Mouse (Mus musculus) thymus, postnatal 25 days (tissue): ENCODE data around the gene Tgfbr1.
"Not testable (repeated sequence)": the region's sequence is repeated elsewhere in the genome, so short reads cannot be mapped to it uniquely, and the experiment has no call there.

Source experiments
- DNase-seq: peaks from one replicate; pipeline ENCODE4 v3.0.0; 2022

Tgfbr1 gene

DNA sequence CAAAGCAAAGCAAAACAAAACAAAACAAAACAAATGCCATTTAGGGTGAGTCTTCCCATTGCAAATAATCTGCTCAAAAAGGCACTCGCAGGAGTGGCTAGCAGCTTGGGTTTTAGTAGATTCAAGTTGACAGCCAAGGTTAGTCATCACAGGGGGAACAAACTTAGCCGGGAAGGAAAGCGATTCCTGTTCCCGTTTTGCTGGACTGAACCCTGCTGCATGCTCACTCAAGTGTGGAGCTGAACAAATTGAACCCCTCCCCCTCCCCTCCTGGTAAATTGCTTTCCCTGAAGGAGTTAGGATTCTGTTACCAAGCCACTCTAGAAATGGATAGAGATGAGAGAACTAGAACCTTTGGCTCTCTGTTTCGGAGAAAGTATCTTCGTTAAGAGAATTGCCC is 3.3 kb upstream of the Tgfbr1 start:
- DNase-seq: no peak

DNA sequence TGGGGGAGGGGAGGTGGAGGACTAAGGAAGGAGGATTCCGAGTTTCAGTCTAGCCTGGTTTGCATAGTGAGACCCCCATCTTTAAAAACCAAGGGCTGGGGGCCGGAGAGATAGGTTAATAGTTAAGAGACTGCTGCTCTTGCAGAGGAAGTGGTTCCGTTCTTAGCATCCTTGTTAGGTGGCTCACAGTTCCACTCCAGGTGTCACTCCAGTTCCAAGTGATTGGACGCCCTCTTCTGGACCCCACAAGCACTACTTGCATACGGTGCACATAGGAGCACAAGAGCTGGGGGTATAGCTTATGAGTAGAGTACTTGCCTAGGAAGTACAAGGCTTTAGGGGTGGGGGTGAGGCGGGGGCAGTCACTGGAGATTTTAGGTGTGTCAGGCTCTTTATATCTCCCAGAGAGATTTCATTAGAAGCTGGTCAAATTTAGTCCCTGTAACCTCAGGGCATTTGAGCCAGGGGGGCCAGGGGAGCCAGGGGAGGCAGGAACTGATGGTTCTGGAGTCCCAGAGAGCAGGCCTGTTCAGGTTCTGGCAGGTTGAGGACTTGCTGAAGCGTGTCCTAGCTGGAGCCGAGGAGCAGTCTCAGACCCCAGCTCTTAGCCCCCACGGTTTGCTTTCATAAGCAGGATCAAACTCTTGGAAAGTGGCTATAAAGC is 1.5 kb upstream of the Tgfbr1 start:
- peak; percentile 87 for DNase-seq

DNA sequence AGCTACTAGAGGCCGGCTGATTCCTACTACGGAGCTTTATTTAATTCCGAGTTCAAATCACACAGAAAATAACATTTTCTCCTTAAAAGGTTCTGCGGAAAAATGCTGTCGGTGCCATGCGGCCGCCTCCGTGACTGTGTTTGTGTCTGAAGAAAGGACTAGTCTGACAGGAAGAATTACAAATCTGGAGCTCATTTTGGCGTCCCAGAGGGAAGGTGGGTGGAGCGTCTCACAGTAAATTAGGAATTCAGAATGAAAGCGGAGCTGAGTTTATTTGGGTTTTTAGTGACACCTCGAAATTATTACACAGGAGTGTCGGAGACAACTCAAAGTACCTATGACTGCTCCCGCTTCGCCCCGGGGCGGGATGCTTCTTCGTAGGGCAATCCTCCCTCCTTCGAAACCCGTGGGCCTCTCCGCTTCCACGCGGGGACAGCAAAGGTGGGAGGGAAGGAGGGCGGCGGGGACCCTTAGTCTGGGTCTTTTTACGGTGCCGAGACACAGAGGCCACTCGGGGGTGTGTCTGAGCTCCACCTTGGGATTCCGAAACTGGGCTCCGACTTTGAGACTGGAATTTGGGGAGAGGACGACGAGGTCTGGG is 861 bp upstream of the Tgfbr1 start:
- DNase-seq: peak; percentile 67

DNA sequence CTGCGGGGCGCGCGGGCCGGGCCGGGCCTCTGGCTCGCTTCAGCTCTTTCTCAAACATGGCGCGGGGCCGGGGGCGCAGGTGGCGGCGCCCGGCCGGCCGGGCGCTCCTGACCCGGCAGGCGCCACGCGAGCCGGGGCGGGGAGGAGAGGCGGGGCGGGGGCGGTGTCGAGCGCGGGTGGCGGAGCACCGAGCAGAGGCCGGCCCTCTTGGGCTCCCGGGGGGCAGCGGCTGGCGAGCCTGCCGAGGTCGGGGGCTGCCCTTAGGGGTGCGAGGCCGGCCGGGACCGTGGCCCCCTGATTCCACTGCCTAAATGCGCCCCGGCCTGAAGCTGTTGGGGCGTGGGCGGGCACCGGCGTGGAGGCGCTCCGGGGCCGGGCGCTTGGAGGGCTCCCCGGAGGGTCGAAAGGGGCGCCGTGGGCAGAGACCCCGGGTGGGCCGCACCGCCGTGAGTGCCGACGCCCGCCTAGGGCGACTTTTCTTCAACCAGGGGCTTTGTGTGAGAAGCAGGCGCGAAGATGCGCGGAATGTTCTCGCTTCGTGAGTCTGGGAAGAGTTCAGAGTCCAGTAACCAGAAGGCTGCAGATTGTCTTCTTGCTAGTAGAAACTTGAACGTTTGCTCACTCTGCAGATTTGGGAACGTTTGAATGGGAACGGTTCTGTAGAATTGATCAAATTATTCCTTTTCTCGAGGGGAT is 542 bp downstream of the Tgfbr1 start:
- peak; percentile 53 for DNase-seq

DNA sequence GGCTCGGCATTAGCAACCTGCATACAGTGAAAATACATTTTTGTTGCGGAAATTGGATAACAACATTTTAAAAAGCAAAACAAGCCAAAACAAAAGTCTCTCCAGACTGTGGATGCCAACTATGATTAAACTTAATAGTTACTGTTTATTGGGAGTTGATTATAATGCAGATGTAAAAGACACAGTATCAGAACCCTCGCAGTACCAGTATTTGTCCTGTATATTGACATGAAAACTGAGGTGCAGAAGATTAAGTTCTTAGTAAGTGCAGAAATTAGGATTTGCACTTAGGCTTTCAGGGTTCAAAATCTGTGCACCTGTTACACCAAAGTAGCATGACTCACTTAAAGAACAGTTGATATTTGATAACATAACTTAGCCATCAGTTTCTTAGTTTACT is 1.3 kb downstream of the Tgfbr1 start:
- DNase-seq: no peak

DNA sequence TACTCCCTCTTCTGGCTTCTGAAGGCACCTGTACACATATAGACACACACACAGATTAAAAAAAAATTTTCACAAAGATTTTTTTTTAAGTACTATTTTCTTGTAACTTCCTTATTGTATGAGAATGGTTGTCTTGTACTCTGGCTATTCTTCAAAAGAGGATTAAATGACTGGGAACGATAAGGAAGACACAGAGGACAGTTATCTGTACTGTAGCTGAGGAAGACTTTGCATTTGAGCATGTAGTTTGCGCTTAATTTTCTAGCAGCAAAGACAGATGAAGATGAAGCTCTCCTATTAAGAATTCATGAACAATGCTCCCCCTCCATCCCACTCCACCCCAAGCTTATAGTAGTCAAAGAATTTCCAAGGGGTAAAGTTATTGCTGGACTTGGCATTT is 9.6 kb downstream of the Tgfbr1 start:
- no peak for DNase-seq

DNA sequence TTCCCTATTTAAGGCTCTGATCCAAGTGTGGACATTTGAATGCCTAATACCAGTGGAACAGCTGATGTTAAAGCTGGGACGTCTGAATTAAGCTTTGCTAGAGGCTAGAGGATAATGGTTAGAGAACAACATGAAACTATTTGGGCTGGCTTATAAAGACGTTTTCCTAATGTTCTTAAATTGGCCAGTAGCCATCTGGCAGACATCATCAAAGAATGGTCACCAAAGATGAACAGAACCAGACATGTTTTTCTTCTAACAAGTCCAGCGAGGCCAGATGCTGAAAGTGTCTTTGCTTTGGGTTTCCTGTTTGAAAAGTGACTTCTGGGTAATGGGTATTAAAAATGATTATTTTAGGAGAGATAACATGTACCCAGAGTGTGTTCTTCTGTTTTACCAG is 10.1 kb downstream of the Tgfbr1 start:
- no peak for DNase-seq

DNA sequence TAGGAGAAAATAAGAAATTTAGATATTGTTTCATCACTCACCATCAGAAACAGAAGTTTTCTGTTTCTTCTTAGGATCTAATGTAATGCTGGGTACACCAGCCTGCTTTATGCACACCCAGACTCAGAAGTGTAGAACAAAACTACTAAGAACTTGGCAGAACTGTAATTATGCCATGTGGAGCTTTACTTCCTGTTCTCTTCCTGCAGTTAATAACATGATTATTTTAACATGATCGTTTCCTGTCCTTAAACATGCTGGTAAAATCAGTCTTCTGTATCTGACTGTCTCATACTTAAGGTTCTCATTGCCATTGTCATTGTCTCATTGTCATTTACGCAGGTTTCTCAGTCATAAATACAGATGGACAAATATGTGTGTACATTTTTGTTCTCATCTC is 15.7 kb downstream of the Tgfbr1 start:
- DNase-seq: no peak

DNA sequence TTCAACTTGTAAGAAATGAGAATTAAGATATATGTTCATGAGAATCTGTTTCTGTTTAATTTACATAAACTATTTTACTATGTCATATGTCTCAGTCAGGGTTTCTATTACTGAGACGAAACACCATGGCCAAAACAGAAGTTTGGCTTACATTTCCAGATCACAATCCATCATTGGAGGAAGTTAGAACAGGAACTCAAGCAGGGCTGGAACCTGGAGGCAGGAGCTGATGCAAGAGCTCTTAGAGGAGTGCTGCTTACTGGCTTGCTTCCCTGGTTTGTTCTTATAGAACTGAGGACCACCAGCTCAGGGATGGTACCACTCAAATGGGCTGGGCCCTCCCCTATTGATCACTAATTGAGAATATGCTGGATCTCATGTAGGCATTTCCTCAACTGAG is 25.7 kb downstream of the Tgfbr1 start:
- no peak for DNase-seq

DNA sequence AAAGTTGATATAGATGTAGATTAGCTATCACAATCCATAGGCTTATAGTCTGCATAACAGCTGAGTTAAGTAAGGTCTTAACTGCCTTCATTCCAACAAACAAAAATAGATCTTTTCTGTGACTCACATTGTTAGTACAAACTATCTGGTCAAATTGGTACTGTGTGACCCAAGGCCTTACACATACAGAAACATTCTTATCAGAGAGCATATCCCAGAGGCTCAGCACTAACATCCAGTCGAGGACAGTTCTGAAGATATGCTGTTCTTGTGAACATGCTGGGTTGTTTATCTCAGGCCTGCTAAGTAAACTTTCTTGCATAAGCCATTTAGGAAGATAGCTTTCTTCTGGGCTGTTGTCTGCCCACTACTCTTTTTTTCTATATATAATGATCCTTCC is 29.4 kb downstream of the Tgfbr1 start:
- DNase-seq: no peak

DNA sequence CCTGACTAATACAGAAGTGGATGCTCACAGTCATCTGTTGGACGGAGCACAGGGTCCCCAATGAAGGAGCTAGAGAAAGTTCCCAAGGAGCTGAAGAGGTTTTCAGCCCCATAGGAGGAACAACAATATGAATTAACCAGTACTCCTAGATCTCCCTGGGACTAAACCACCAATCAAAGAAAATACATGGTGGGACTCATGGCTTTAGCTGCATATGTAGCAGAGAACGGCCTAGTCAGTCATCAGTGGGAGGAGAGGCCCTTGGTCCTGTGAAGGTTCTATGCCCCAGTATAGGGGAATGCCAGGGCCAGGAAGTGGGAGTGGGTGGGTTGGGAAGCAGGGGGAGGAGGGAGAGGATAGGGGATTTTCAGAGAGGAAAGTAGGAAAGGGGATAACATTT is 38.9 kb downstream of the Tgfbr1 start:
- not testable (repeated sequence) for DNase-seq

DNA sequence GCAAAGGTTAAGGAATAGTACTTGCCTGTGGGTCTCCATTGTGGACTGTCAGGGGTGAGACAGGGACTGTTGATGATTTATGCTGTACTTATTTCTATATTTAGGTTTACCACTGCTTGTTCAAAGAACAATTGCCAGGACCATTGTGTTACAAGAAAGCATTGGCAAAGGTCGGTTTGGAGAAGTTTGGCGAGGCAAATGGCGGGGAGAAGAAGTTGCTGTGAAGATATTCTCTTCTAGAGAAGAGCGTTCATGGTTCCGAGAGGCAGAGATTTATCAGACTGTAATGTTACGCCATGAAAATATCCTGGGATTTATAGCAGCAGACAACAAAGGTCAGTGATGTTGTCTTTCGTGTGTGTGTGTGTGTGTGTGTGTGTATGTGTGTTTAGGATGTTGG is 43.2 kb downstream of the Tgfbr1 start:
- DNase-seq: no peak

DNA sequence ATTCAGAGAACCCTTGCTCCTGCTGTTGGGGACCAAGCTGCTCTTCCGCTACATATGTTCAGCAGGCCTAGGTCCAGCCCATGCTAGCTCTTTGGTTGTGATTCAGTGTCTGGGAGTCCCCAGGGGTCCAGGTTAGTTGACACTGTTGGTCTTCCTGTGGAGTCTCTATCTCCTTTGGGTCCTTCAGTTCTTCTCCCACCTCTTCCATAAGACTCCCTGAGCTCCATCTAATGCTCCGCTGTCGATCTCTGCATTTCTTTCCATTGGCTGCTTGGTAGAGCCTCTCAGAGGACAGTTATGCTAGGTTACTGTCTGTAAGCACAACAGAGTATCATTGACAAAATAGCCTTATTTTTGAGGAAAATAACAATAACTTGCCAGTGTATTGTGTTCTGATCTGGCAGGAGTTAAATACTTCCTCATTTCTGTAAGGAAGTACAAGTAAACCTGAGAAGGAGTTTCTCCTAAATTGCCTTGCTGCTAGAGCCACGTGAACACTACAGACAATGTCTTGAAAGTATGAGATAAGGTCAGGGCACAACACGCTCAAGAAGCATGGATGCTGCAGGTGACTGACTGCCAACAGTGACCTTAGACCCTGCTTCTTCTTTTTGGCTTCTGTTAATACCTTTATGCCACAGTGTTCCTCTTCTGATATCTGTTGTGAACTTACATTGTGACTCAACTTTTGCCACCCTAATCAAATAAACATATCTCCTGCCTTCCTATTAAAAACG is 45.1 kb downstream of the Tgfbr1 start:
- no peak for DNase-seq

DNA sequence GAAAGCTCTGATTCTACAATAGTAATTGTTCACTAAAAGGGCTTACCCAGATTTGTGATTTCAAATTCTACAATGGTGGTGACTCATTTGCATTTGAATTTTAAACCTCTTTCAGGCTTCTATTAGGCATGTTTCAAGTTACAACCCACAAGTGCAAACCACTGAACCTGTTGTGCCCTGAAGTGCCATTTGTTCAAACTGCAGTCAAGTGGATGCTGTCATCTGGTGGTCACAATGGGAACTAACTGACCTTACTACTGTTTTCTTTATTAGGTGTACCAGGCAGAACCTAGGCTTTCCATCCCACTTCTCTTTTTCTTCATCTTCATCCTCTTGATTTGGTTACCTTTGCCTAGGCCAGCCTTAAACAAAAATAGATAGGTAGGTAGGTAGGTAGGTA is 46.8 kb downstream of the Tgfbr1 start:
- DNase-seq: peak; percentile 22

DNA sequence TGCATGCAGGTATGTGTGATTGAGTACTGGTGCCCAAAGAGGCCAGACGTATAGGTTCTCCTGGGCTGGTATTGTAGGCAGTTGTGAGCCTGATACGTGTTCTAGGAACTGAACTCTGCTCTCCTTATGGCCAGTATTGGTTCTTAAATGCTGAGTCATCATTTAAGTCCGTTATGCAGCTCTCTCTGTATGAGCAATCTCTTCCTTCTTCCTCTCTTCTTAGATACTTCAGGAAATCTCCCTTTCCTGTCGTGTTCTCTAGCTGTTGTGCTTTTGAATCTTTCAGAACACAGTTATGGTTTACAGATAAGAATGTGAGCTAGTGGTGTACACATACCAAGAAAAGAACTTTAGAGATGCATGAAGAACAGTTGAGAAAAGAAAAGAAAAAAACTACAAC is 47.3 kb downstream of the Tgfbr1 start:
- no peak for DNase-seq

DNA sequence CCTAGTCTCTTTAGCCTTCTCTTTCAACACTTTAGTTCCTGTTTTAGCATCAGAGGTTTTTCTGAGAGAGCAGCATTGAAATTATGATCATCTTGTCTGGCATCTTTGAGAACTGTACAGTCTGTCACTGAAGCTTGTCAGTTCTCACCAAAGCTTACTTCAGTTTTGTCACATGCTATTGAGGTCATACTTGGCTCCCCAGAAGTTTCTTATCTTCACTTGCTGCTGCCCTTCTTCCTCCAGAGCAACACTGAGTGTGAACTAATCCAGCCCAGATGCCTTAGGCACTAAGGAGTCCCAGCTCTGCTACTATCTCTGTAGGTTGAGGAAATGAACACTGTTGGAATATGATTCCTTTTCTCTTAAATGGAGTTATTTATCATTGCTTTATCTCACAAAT is 49.2 kb downstream of the Tgfbr1 start:
- DNase-seq: no peak

DNA sequence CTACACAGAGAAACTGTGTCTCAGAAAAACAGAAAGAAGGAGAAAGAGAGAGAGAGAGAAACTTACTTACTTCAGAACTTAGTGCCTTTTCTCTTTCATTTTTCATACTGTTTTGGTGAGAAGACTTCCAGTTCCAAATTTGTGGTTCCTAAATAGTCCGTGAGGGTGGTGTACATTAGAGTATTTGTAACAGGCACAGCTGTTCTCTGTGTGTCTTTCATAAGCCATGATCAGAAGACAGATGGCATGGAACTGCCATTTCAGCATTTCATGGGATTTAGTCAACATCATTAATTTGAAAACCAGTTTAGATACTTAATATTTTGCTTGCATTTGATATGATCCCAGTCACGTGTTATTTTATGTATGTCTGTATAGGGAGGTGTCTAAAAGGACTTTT is 51.5 kb downstream of the Tgfbr1 start:
- DNase-seq: no peak

DNA sequence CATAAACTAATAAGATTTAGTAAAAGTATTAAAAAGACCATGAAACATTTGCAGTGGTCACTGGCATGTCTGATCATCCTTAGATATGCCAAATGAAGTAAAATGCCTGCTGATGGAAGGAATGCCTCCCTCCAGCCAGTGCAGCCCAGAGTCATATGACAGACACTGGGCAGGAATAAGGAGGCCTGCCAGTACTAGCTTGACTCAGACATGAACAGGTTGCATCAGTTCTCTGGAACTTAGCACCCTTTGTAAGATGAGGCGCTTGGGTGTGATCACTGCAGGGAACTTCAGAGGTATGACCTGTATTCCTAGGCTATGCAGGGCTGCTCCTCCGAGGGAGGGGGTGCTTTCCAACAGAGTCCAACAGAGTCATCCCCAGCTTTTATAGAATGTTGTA is 54.1 kb downstream of the Tgfbr1 start:
- DNase-seq: no peak

DNA sequence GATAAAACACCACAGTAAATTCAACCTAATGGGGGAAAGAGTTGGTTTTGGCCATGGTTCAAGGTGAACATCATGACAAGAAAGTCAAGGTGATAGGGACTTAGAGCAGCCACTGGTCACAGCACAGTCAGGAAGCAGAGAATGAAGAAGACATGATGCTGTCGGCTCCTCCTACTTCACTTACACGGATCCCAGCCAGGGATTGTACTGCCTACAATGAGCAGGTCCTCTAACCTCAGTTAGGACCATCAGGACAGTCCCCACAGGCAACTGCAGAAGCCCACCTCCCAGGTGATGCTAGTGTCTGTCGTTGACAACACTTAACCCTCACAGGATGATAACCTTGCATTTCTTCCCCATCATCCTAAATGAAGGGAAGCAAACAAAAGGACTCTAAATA is 64.8 kb downstream of the Tgfbr1 start:
- no peak for DNase-seq

DNA sequence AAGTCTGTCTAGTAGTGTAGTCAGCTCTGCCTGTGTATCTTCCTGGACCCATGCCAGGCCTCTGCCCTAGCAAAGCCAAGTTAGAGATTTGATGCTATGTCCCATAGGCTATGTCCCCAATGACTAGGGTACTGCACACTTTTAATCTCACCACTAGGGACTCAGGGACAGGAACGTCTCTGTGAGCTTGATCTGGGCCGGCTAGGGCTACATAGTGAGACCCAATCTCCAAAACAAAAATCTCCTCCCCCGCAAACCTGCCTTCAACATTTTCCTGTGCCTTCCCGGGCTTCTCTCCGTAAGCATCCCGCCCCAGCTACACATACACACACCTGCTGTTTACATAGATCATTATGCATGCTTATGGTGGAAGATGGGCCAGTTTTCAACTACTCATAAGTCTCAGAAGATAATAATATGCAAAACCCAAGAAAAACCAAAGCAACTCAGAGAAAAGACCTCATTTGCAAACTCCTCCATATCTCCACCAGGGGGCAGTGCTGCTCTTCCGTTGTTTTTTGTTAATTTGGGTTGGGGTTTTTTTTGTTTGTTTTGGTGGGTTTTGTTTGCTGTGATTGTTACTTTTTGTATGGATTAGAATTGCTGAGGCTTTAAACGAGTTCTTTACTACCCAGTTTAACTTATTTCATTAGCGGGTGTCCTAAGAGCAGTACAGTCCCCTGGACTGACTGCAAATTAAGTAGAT is 66.4 kb downstream of the Tgfbr1 start:
- DNase-seq: no peak

DNA sequence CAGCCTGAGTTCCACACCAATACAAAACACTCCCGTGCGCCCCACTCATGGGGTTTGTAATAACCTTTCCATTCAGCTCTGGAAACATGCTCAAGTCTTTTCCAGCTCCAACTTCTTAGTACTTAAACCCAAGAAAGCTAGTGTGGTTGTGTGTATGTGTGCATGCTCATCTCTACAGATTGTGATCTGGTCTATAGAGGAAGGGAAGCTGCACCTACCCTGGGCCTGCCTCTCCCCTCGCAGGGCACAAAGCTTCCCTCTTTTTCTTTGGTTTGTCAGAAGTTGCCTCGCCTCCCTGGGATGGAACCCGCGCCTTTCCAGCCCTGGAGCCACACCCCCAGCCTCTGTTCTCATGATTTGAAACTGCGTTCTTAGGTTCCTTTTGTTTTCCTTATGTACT is 67.2 kb downstream of the Tgfbr1 start:
- no peak for DNase-seq

DNA sequence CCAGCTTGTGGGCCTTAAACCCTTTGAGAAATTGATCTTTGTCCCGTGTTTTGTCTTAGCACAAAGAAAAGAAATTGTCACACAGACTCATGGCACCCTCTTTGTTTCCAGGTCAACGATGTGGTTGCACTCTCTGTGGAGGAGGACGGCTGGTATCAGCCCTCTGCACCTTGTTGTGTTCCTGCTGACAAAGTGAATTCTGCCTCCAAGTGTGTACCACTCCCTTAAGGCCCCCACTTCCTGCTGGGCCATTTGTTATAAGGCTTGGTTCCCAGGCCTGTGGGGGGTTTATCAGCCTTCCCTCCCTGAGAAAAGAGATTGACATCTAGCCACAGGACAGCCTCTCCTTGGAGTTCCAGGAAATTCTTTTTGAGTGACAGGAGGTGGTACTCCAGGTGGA is 69.2 kb downstream of the Tgfbr1 start:
- DNase-seq: no peak

DNA sequence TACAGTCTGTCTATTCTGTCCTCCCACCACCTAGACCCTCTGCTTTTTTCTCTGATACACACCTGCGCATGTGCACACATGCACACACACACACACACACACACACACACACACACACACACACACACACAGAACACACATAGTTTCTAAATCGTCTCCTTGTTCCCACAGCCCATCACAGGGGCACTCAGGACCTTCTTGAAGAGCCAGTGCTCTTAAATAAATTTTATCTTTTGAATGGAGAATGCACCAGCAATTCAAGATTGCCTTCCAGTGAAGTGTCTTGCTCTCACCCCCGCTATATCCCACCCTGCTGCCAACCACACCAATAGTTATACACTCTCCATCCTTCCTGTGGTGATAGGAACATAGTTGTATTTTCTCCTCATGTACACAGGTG is 69.9 kb downstream of the Tgfbr1 start:
- no peak for DNase-seq
